Mouse (Mus musculus): ENCODE measurements at regions not wholly inside any gene's neighbourhood (a gene's known extent, or its start where the extent isn't known, plus 50 kb on each side); places are given as distances from the start of the nearest gene placed in this dataset.

DNA sequence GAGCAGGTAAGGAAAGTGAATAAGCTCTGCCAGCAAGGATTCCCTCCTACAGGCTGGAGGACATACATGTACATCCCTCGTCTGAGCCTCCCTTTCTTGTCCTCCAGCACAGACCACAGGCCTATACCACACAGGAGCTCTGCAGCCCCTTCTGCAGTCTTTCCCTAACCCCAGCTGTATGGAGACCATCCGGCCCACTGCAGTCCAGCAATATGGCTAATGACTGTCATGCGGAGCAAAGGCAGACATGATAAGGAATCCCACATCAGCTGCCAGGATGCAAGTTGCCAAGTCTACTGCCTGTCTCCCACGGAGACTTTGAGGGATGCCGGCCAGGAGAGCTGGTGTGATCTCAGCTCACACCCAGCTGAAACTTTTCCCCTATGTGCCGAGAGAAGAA, 50.5 kb upstream of the Man2a1 start:
- no peak for TF ChIP-seq CTCF (IDR thresholded peaks at IDR 0.05; ENCODE audit: low read depth, low read length)
- TF ChIP-seq EP300 (IDR thresholded peaks at IDR 0.05; ENCODE audit: insufficient read depth, low read depth, low read length) = no peak
- no peak for TF ChIP-seq POLR2A (IDR thresholded peaks at IDR 0.05; ENCODE audit: insufficient read depth, low read length)
- Histone ChIP-seq H3K4me1 (ENCODE audit: control insufficient read depth, insufficient read depth, low read length) (no peaks in the 10 kb centered on the region), H3K27ac (ENCODE audit: insufficient read depth, low read length) (no peak overlapping the region), H3K9ac (ENCODE audit: low read depth, poor library complexity, severe bottlenecking) (no peak overlapping the region), H3K27me3 (ENCODE audit: control insufficient read depth, insufficient read depth, low read length, poor library complexity, severe bottlenecking) (no peaks in the 10 kb centered on the region), H3K4me3 (ENCODE audit: low read depth, low read length) (no peak overlapping the region), H3K36me3 (ENCODE audit: control insufficient read depth, insufficient read depth, low read length, poor library complexity, severe bottlenecking) (no peaks in the 10 kb centered on the region), H3K9me3 (replicated peaks; ENCODE audit: control insufficient read depth, insufficient read depth, low read length, poor library complexity, severe bottlenecking) (no peaks in the 10 kb centered on the region)

All from ES-Bruce4 (cell line).